Comparison of ENCODE assay signal across 13 mouse cellular contexts in the genomic region with DNA sequence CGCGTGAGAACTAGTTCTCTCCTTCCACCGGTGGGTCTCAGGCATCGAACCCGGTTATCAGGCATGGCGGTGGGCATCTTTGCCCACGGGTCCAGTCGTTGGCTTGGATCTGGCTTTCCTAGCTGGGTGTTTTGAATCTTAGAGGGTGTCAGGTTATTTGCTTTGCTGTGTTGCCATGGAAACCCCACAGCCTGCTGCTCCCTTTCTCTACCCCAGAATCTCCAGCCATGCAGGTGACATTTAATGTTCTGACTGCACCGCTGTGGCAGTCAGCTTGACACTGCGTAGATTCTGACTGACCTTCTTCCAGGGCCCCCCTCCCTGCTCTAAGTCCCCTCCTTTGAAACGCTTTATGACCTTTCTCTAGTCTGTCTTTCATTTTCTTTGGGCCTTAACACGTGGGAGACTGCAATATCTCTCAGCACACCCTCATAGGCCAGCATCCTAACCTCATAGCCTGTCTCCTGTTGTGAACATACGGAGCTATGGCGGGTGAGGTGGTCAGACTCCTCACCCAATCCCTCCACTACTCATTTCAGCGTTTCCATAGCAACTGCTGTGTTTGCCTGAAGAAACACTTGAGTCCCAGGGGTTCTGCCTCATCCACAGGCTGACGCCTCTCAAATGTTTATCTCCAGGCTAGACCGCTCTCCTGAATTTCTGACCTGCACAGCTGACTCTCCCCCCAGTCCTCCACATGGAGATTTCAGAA. TPM values are rescaled to one million over a fixed set of nuclear protein-coding genes. Genes with fewer than 3 reads are reported as not detected.
A peak's percentile ranks its signal among the peaks of the same experiment; 100 is the strongest.
DNase-seq lines count a peak whose midpoint lies in the region; ATAC-seq and TF ChIP-seq lines count a peak whose summit lies in the region.
"Had no signal": no experiment of that assay in that cellular context is flagged by ENCODE, and none has a peak within 500 bp of the region (broad histone marks: within the 10 kb centered on the region; RNA-seq: fewer than 3 reads in every experiment).

No protein-coding gene starts in this region.

- TF ChIP-seq CTCF in heart, adult 2 months (IDR thresholded peaks at IDR 0.05) = no peak

- no peak for TF ChIP-seq EP300 in heart, adult 2 months (IDR thresholded peaks at IDR 0.05; ENCODE audit: insufficient read depth, low read depth, low read length)

- no peak overlapping the region for H3K9ac ChIP-seq in hindbrain, embryonic 12.5 days
- no peak overlapping the region for H3K9ac ChIP-seq in midbrain, embryonic 16.5 days (ENCODE audit: low read depth, low read length)
- H3K9ac ChIP-seq in heart, adult 2 months (ENCODE audit: low read depth, low read length) = no peak overlapping the region
- H3K9ac ChIP-seq: intestine, embryonic 15.5 days had no signal

- intact Hi-C loops in heart, adult 2 months (cut with DNase I) = no loop called here

- H3K4me3 ChIP-seq in hindbrain, embryonic 12.5 days = no peak overlapping the region
- no peak overlapping the region for H3K4me3 ChIP-seq in midbrain, embryonic 16.5 days (ENCODE audit: low read depth, low read length)
- no peak overlapping the region for H3K4me3 ChIP-seq in heart, adult 2 months
- H3K4me3 ChIP-seq: intestine, embryonic 15.5 days had no signal

- H3K4me1 ChIP-seq in hindbrain, embryonic 12.5 days = peaks cover 6% of the 10 kb centered on the region; the same call in 1 of the 2 replicates
- peaks cover 7% of the 10 kb centered on the region for H3K4me1 ChIP-seq in midbrain, embryonic 16.5 days (ENCODE audit: control insufficient read depth, insufficient read depth, low read length)
- H3K4me1 ChIP-seq in heart, adult 2 months (ENCODE audit: control insufficient read depth, insufficient read depth, low read length) = no peaks in the 10 kb centered on the region

- H3K27me3 ChIP-seq in hindbrain, embryonic 12.5 days = no peaks in the 10 kb centered on the region
- no peaks in the 10 kb centered on the region for H3K27me3 ChIP-seq in midbrain, embryonic 16.5 days (ENCODE audit: control insufficient read depth, insufficient read depth, low read depth, low read length)
- 0 out of 2 replicates have a peak, but pooled peaks cover 1% of the 10 kb centered on the region for H3K27me3 ChIP-seq in heart, adult 2 months (ENCODE audit: control insufficient read depth, insufficient read depth, low read length)
- H3K27me3 ChIP-seq: intestine, embryonic 15.5 days had no signal

- H3K4me2 ChIP-seq in hindbrain, embryonic 12.5 days (replicated peaks) = no peak overlapping the region
- H3K4me2 ChIP-seq in midbrain, embryonic 16.5 days (ENCODE audit: low read length) = peak overlapping the region; percentile 23; the same call in 1 of the 2 replicates
- H3K4me2 ChIP-seq: intestine, embryonic 15.5 days had no signal

- H3K9me3 ChIP-seq in hindbrain, embryonic 12.5 days (replicated peaks) = no peaks in the 10 kb centered on the region
- no peaks in the 10 kb centered on the region for H3K9me3 ChIP-seq in midbrain, embryonic 16.5 days (replicated peaks; ENCODE audit: control insufficient read depth, low read length, poor library complexity, severe bottlenecking)
- H3K9me3 ChIP-seq: intestine, embryonic 15.5 days had no signal

- DNase-seq in frontal cortex, adult 2 months (ENCODE audit: extremely low spot score in 1 of 2, low spot score in 1 of 2) = peak; percentile 7 to 27
- DNase-seq in frontal cortex, postnatal 25 days (ENCODE audit: low spot score in 2 of 2) = no peak
- DNase-seq in brain, adult 2 months (ENCODE audit: low read depth, low spot score) = peak; percentile 77
- no peak for DNase-seq in kidney, postnatal 10 days
- DNase-seq in urinary bladder, postnatal 36 days (ENCODE audit: low spot score in 2 of 2) = no peak
- no peak for DNase-seq in heart, adult 2 months
- DNase-seq: B cell, adult 2 months had no signal

- 0 out of 2 replicates have a peak overlapping the region, but pooled peaks have one; percentile 40 for H3K27ac ChIP-seq in hindbrain, embryonic 12.5 days
- peak overlapping the region; percentile 88 for H3K27ac ChIP-seq in midbrain, embryonic 16.5 days (ENCODE audit: low read length)
- no peak overlapping the region for H3K27ac ChIP-seq in heart, adult 2 months
- H3K27ac ChIP-seq: intestine, embryonic 15.5 days had no signal

- no peaks in the 10 kb centered on the region for H3K36me3 ChIP-seq in hindbrain, embryonic 12.5 days
- H3K36me3 ChIP-seq in midbrain, embryonic 16.5 days (ENCODE audit: control insufficient read depth, insufficient read depth, low read length) = no peaks in the 10 kb centered on the region
- H3K36me3 ChIP-seq in heart, adult 2 months (ENCODE audit: control insufficient read depth, insufficient read depth, low read length) = no peaks in the 10 kb centered on the region
- H3K36me3 ChIP-seq: intestine, embryonic 15.5 days had no signal

- no peak; the same call in 1 of the 2 replicates for ATAC-seq in hindbrain, embryonic 12.5 days (ENCODE audit: low FRiP score)
- ATAC-seq in midbrain, embryonic 16.5 days = peak; percentile 90
- ATAC-seq: intestine, embryonic 15.5 days; lung, postnatal 0 days had no signal

- TF ChIP-seq POLR2A in heart, adult 2 months (IDR thresholded peaks at IDR 0.05; ENCODE audit: insufficient read depth, low read depth, low read length) = no peak

- H3K79me2 ChIP-seq in heart, adult 2 months (replicated peaks; ENCODE audit: control insufficient read depth, insufficient read depth, low read length) = no peaks in the 10 kb centered on the region

- 54% methylated on average over 17 of the region's 17 CpGs for WGBS in hindbrain, embryonic 12.5 days
- 42% methylated on average over 17 of the region's 17 CpGs for WGBS in midbrain, embryonic 16.5 days
- 66% methylated on average over 17 of the region's 17 CpGs for WGBS in heart, adult 2 months

RNA-seq across cellular contexts. Expression of gene Tat, which starts 16.2 kb away (rescaled TPM):
- polyA plus RNA-seq in frontal cortex, adult 2 months (2012; rRNA removed) = 0.06 and 0.11 TPM in 2 replicates
- polyA plus RNA-seq in hindbrain, embryonic 12.5 days (2016; fragmentation: Nextera tagmentation; extraction: Ambion mirVana) = not detected in 2 replicates
- polyA plus RNA-seq in midbrain, embryonic 16.5 days (2015; fragmentation: Nextera tagmentation; extraction: Ambion mirVana) = not detected in 2 replicates
- 1 to 10 TPM in 1 of 2 experiments, under 1 TPM in 1; 0.89 to 1.1 TPM for total RNA-seq in heart, adult 2 months (2021)
- 1.3 TPM in 2 replicates for polyA plus RNA-seq in heart, adult 2 months (2012; rRNA removed)
- total RNA-seq: layer of hippocampus, postnatal 25 days; neutrophil, adult 5-6 weeks had no signal
- polyA plus RNA-seq: intestine, embryonic 15.5 days had no signal

RNA-seq across cellular contexts. Expression of gene Chst4, which starts 33.1 kb away (rescaled TPM):
- polyA plus RNA-seq in frontal cortex, adult 2 months (2012; rRNA removed) = 0.10 and 0.21 TPM in 2 replicates
- polyA plus RNA-seq in hindbrain, embryonic 12.5 days (2016; fragmentation: Nextera tagmentation; extraction: Ambion mirVana) = not detected in 2 replicates
- polyA plus RNA-seq in midbrain, embryonic 16.5 days (2015; fragmentation: Nextera tagmentation; extraction: Ambion mirVana) = not detected in 2 replicates
- total RNA-seq in heart, adult 2 months (2021) = 1 to 10 TPM; 3.2 to 3.3 TPM
- 5.6 and 5.7 TPM in 2 replicates for polyA plus RNA-seq in heart, adult 2 months (2012; rRNA removed)
- total RNA-seq: layer of hippocampus, postnatal 25 days; neutrophil, adult 5-6 weeks had no signal

RNA-seq across cellular contexts. Expression of gene Marveld3, which starts 44.5 kb away (rescaled TPM):
- polyA plus RNA-seq in frontal cortex, adult 2 months (2012; rRNA removed) = 0.16 and 0.38 TPM in 2 replicates
- 1.3 and 2.5 TPM in 2 replicates for polyA plus RNA-seq in hindbrain, embryonic 12.5 days (2016; fragmentation: Nextera tagmentation; extraction: Ambion mirVana)
- polyA plus RNA-seq in midbrain, embryonic 16.5 days (2015; fragmentation: Nextera tagmentation; extraction: Ambion mirVana) = 2.2 and 2.4 TPM in 2 replicates
- under 1 TPM; 0.11 to 0.31 TPM for total RNA-seq in heart, adult 2 months (2021)
- 0.10 and 0.12 TPM in 2 replicates for polyA plus RNA-seq in heart, adult 2 months (2012; rRNA removed)
- total RNA-seq: layer of hippocampus, postnatal 25 days; neutrophil, adult 5-6 weeks had no signal

Comparison
In these comparisons a context has a peak if more than half of its experiments do, and no peak if none do; other contexts are left out.
1. DNase-seq: peak in frontal cortex, adult 2 months (2 of 2) and brain, adult 2 months (single experiment); none in frontal cortex, postnatal 25 days (0 of 2), kidney, postnatal 10 days (single experiment), urinary bladder, postnatal 36 days (0 of 2) and heart, adult 2 months (0 of 2).